In the genomic region with DNA sequence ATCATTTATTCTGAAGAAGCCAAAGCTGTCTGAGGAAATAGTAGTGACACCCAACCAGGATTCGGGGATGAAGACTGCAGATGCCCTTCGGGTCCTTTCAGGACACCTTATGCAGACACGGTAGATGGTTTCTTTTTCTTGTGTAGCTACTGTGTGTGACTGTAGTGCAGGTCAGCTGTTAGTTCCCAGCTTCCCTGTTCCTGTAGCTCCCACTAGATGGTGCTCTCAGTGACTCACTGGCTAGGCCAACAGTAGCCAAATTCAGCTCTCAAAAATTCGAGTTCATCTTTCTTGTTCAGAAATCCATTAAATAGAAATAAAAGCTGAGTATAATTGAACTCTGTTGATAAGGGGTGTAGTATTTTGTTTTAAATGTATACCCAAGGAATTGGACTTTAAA, we compare ENCODE assay signal across 8 mouse cellular contexts. TPM values are rescaled to one million over a fixed set of nuclear protein-coding genes. Genes with fewer than 3 reads are reported as not detected.
DNase-seq lines count a peak whose midpoint lies in the region; ATAC-seq and TF ChIP-seq lines count a peak whose summit lies in the region.

No protein-coding gene starts in this region.

- no peak overlapping the region for H3K9ac ChIP-seq in forebrain, embryonic 14.5 days (ENCODE audit: low read length)
- H3K9ac ChIP-seq in forebrain, embryonic 16.5 days (replicated peaks; ENCODE audit: low read depth, low read length), result no peak overlapping the region
- no peak overlapping the region for H3K9ac ChIP-seq in liver, postnatal 0 days (replicated peaks)
- H3K9ac ChIP-seq in neural tube, embryonic 15.5 days (replicated peaks), result no peak overlapping the region

- no peaks in the 10 kb centered on the region for H3K4me1 ChIP-seq in forebrain, embryonic 14.5 days (ENCODE audit: control insufficient read depth, insufficient read depth, low read length)
- no peaks in the 10 kb centered on the region for H3K4me1 ChIP-seq in forebrain, embryonic 16.5 days (replicated peaks; ENCODE audit: control insufficient read depth, insufficient read depth, low read length)
- H3K4me1 ChIP-seq in liver, postnatal 0 days (ENCODE audit: insufficient read depth), result no peaks in the 10 kb centered on the region
- no peaks in the 10 kb centered on the region for H3K4me1 ChIP-seq in neural tube, embryonic 15.5 days

- 83% methylated on average over 4 of the region's 4 CpGs for WGBS in forebrain, embryonic 14.5 days
- WGBS in forebrain, embryonic 16.5 days, result 78% methylated on average over 4 of the region's 4 CpGs
- WGBS in liver, postnatal 0 days (ENCODE audit: insufficient replicate concordance), result 72% methylated on average over 4 of the region's 4 CpGs
- 88% methylated on average over 4 of the region's 4 CpGs for WGBS in neural tube, embryonic 15.5 days

- peaks cover 84% of the 10 kb centered on the region for H3K36me3 ChIP-seq in forebrain, embryonic 14.5 days (ENCODE audit: control insufficient read depth, insufficient read depth, low read length)
- H3K36me3 ChIP-seq in forebrain, embryonic 16.5 days (ENCODE audit: control insufficient read depth, insufficient read depth), result peaks cover 40% of the 10 kb centered on the region
- peaks cover 74% of the 10 kb centered on the region for H3K36me3 ChIP-seq in liver, postnatal 0 days (replicated peaks; ENCODE audit: insufficient read depth, low read length)
- H3K36me3 ChIP-seq in neural tube, embryonic 15.5 days, result peaks cover 72% of the 10 kb centered on the region

- no peaks in the 10 kb centered on the region for H3K9me3 ChIP-seq in forebrain, embryonic 14.5 days (replicated peaks; ENCODE audit: control insufficient read depth, low read length)
- H3K9me3 ChIP-seq in forebrain, embryonic 16.5 days (ENCODE audit: control insufficient read depth, low read length), result no peaks in the 10 kb centered on the region
- H3K9me3 ChIP-seq in liver, postnatal 0 days (ENCODE audit: low read length), result no peaks in the 10 kb centered on the region
- no peaks in the 10 kb centered on the region for H3K9me3 ChIP-seq in neural tube, embryonic 15.5 days (replicated peaks)

- no peak overlapping the region for H3K27ac ChIP-seq in forebrain, embryonic 14.5 days (ENCODE audit: low read depth, low read length)
- no peak overlapping the region for H3K27ac ChIP-seq in forebrain, embryonic 16.5 days (ENCODE audit: low read length)
- no peak overlapping the region for H3K27ac ChIP-seq in liver, postnatal 0 days (ENCODE audit: low read depth)
- no peak overlapping the region for H3K27ac ChIP-seq in neural tube, embryonic 15.5 days (replicated peaks)

- no peak overlapping the region for H3K4me2 ChIP-seq in forebrain, embryonic 14.5 days (ENCODE audit: low read length)
- no peak overlapping the region for H3K4me2 ChIP-seq in forebrain, embryonic 16.5 days (ENCODE audit: low read length)
- no peak overlapping the region for H3K4me2 ChIP-seq in liver, postnatal 0 days (ENCODE audit: low read depth, low read length)
- no peak overlapping the region for H3K4me2 ChIP-seq in neural tube, embryonic 15.5 days

- H3K4me3 ChIP-seq in forebrain, embryonic 14.5 days (ENCODE audit: low read depth, low read length), result no peak overlapping the region
- H3K4me3 ChIP-seq in forebrain, embryonic 16.5 days (replicated peaks; ENCODE audit: low read length), result no peak overlapping the region
- H3K4me3 ChIP-seq in liver, postnatal 0 days (ENCODE audit: low read depth, low read length), result no peak overlapping the region
- no peak overlapping the region for H3K4me3 ChIP-seq in neural tube, embryonic 15.5 days (replicated peaks)

- ATAC-seq in forebrain, embryonic 14.5 days, result peak; percentile 37; the same call in 1 of the 2 replicates
- no peak for ATAC-seq in forebrain, embryonic 16.5 days
- ATAC-seq in liver, postnatal 0 days, result no peak
- no peak for ATAC-seq in neural tube, embryonic 15.5 days (ENCODE audit: low FRiP score)

- no peak for TF ChIP-seq EP300 in liver, postnatal 0 days (IDR thresholded peaks at IDR 0.05; ENCODE audit: low read depth)

- TF ChIP-seq CTCF in liver, postnatal 0 days (IDR thresholded peaks at IDR 0.05; ENCODE audit: low read depth), result peak; percentile 55

- peak; percentile 55 for DNase-seq in forebrain, embryonic 14.5 days (ENCODE audit: low spot score)
- peak; percentile 57 for DNase-seq in right cerebral cortex, adult 18-20 months
- DNase-seq in right cerebral cortex, postnatal 36 days (ENCODE audit: low spot score in 2 of 2), result no peak
- DNase-seq in embryo, embryonic 11 days, result peak; percentile 38
- DNase-seq in liver, postnatal 0 days, result no peak
- no peak for DNase-seq in natural killer cell, adult 2 months (ENCODE audit: low spot score in 2 of 2)

- H3K27me3 ChIP-seq in forebrain, embryonic 14.5 days (replicated peaks; ENCODE audit: control insufficient read depth, insufficient read depth, low read length), result no peaks in the 10 kb centered on the region
- H3K27me3 ChIP-seq in forebrain, embryonic 16.5 days (replicated peaks; ENCODE audit: control insufficient read depth, insufficient read depth, low read length), result no peaks in the 10 kb centered on the region
- H3K27me3 ChIP-seq in liver, postnatal 0 days (ENCODE audit: insufficient read depth, low read length), result no peaks in the 10 kb centered on the region
- H3K27me3 ChIP-seq in neural tube, embryonic 15.5 days (replicated peaks), result no peaks in the 10 kb centered on the region

RNA-seq across cellular contexts. Expression of gene Zc3h14, which starts 32.4 kb away (rescaled TPM):
- 126 and 131 TPM in 2 replicates for polyA plus RNA-seq in forebrain, embryonic 14.5 days (2014; fragmentation: Nextera tagmentation; extraction: Ambion mirVana)
- 127 and 136 TPM in 2 replicates for polyA plus RNA-seq in forebrain, embryonic 16.5 days (2015; fragmentation: Nextera tagmentation; extraction: Ambion mirVana)
- polyA plus RNA-seq in liver, postnatal 0 days (2015; fragmentation: Nextera tagmentation; extraction: Ambion mirVana), result 28.8 and 29.2 TPM in 2 replicates
- 96.3 and 105 TPM in 2 replicates for polyA plus RNA-seq in neural tube, embryonic 15.5 days (2015; fragmentation: Nextera tagmentation; extraction: Ambion mirVana)

RNA-seq across cellular contexts. Expression of gene Ptpn21, which starts 41.9 kb away (rescaled TPM):
- 3.2 and 4.8 TPM in 2 replicates for polyA plus RNA-seq in forebrain, embryonic 14.5 days (2014; fragmentation: Nextera tagmentation; extraction: Ambion mirVana)
- 5.4 and 5.5 TPM in 2 replicates for polyA plus RNA-seq in forebrain, embryonic 16.5 days (2015; fragmentation: Nextera tagmentation; extraction: Ambion mirVana)
- 4.0 and 4.1 TPM in 2 replicates for polyA plus RNA-seq in liver, postnatal 0 days (2015; fragmentation: Nextera tagmentation; extraction: Ambion mirVana)
- 3.4 and 4.6 TPM in 2 replicates for polyA plus RNA-seq in neural tube, embryonic 15.5 days (2015; fragmentation: Nextera tagmentation; extraction: Ambion mirVana)

Comparison
In these comparisons a context has a peak if more than half of its experiments do, and no peak if none do; other contexts are left out.
1. DNase-seq: peak in forebrain, embryonic 14.5 days (single experiment), right cerebral cortex, adult 18-20 months (single experiment) and embryo, embryonic 11 days (single experiment); none in right cerebral cortex, postnatal 36 days (0 of 2), liver, postnatal 0 days (single experiment) and natural killer cell, adult 2 months (0 of 2).